Mouse (Mus musculus): Measurements from ENCODE around the gene Igf1.

DNA sequence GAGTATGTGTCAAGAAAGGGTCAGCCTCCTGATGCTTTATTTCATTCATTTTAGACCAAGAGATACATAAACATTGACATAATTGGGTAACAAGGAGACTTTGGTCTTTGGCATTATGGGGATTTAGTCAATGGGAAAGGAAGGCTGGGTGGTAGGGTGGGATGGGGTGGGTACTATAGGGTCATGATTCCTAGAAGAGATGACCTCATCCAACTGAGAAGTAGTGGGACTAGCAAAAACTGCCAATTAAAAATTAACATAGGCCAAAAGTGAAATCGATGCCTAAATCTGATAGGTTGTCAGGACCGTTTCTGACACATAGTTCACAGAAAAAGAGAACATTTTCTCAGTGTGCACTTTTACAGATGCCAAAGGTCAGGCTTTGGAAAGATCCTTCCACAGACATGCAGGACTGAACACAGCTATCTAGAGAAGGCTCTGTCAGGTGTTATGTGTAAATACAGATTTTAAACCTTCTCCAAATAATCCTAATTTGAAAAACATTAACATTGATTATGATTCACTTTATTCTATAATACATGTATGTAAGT is 48.8 kb downstream of the Igf1 start:
- TF ChIP-seq CTCF (IDR thresholded peaks at IDR 0.05; ENCODE audit: borderline replicate concordance, insufficient read depth, low read depth, low read length): no peak
- TF ChIP-seq POLR2A (IDR thresholded peaks at IDR 0.05; ENCODE audit: borderline replicate concordance, insufficient read depth, low read length): no peak
